Mouse (Mus musculus): ENCODE data around the gene Cdc42bpg.

- TF ChIP-seq CTCF (IDR thresholded peaks at IDR 0.05; ENCODE audit: insufficient read depth, low read length) = no peak
- TF ChIP-seq POLR2A (IDR thresholded peaks at IDR 0.05; ENCODE audit: borderline replicate concordance, extremely low read depth, low read depth, low read length) = no peak
These were observed 24.9 kb downstream of the Cdc42bpg start for GRCm38 (mm10) chr19:6331178-6331577.
